Mouse (Mus musculus) G1E (cell line): ENCODE measurements at regions not wholly inside any gene's neighbourhood (a gene's known extent, or its start where the extent isn't known, plus 50 kb on each side); places are given as distances from the start of the nearest gene placed in this dataset.

Experiments used
- CTCF ChIP-seq: IDR thresholded peaks from 2 replicates; pipeline ENCODE4 v1.5.1; 2012; ENCODE audit warnings: low read depth, low read length, inconsistent platforms, mixed read lengths
- GATA1 ChIP-seq: IDR thresholded peaks from 2 replicates; pipeline ENCODE4 v1.6.1; 2012; ENCODE audit warnings: borderline replicate concordance, low read length, inconsistent platforms, mixed read lengths
- GATA2 ChIP-seq: IDR thresholded peaks from 2 replicates; pipeline ENCODE4 v1.6.1; 2012; ENCODE audit warnings: low read depth, low read length, inconsistent platforms, borderline replicate concordance
- POLR2AphosphoS5 ChIP-seq: IDR thresholded peaks from 2 replicates; pipeline ENCODE4 v1.6.1; 2012; ENCODE audit warnings: low read depth, low read length, inconsistent platforms; ENCODE audit not compliant: insufficient replicate concordance
- TAL1 ChIP-seq: conservative IDR thresholded peaks from 2 replicates; pipeline ENCODE4 v1.6.1; 2012; ENCODE audit warnings: low read depth, low read length, inconsistent platforms, mixed read lengths

DNA sequence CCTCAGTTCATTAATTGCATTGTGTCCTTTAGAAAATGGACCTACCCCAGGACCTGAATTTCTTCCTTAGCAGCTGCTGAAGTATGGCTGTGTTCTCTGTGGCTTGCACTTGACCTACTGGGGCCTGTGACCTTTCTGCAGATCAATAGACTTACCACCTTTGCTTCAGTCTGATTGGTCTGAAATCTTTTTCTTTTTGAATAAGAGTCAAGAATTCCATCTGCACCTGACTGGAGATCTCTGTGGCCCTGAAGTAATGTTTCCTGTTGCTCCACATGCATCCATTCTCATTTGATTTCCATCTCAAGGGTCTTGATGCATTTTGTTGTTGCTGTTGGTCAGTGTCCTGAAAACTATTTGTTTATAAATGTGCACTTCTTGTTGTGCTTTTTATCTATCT, 388.4 kb downstream of the Plekhb2 start:
- TF ChIP-seq CTCF (no peak), POLR2AphosphoS5 (no peak), TAL1 (no peak), GATA1 (no peak), GATA2 (no peak)
